Mouse (Mus musculus) lung, adult 2 months (tissue): ENCODE measurements around the gene Tle3. TPM values are rescaled to one million over a fixed set of nuclear protein-coding genes. Genes with fewer than 3 reads are reported as not detected.

Experiments
- DNase-seq: peaks from one replicate; pipeline ENCODE4 v3.0.0; 2022
- H3K4me1 ChIP-seq: fragments of 200-500 bp; 2 replicates; pipeline ENCODE4 v1.6.1; 2011; ENCODE audit warnings: low read length; ENCODE audit not compliant: control insufficient read depth, insufficient read depth
- H3K4me3 ChIP-seq: fragments of 200-500 bp; replicated peaks from 2 replicates; pipeline ENCODE3; 2011; ENCODE audit warnings: low read depth, mild to moderate bottlenecking, control low read depth, low read length; ENCODE audit errors: extremely low read depth
- CTCF ChIP-seq: fragments of 200-500 bp; IDR thresholded peaks from 2 replicates; pipeline ENCODE4 v1.5.1; 2011; ENCODE audit warnings: mild to moderate bottlenecking, low read length, control low read depth; ENCODE audit not compliant: insufficient read depth
- POLR2A ChIP-seq: fragments of 200-500 bp; IDR thresholded peaks from 2 replicates; pipeline ENCODE4 v1.6.1; 2011; ENCODE audit warnings: low read depth, mild to moderate bottlenecking, control low read depth, low read length, borderline replicate concordance; ENCODE audit errors: extremely low read depth
- WGBS: fragments of 180-500 bp; shearing (Covaris S2); methylation state at CpG from one replicate; pipeline ENCODE4 v1.1.7; 2018; 5-methylcytosine and 5-hydroxymethylcytosine counted together
- polyA plus RNA-seq: library from polyadenylated mRNA; depleted of rRNA; stranded (reverse); fragments of >200 nt; gene quantifications from 2 replicates; pipeline ENCODE4 v1.2.3, GENCODE M21; 2012

Tle3 gene
- polyA plus RNA-seq, 1 experiment: 55.1 TPM

DNA sequence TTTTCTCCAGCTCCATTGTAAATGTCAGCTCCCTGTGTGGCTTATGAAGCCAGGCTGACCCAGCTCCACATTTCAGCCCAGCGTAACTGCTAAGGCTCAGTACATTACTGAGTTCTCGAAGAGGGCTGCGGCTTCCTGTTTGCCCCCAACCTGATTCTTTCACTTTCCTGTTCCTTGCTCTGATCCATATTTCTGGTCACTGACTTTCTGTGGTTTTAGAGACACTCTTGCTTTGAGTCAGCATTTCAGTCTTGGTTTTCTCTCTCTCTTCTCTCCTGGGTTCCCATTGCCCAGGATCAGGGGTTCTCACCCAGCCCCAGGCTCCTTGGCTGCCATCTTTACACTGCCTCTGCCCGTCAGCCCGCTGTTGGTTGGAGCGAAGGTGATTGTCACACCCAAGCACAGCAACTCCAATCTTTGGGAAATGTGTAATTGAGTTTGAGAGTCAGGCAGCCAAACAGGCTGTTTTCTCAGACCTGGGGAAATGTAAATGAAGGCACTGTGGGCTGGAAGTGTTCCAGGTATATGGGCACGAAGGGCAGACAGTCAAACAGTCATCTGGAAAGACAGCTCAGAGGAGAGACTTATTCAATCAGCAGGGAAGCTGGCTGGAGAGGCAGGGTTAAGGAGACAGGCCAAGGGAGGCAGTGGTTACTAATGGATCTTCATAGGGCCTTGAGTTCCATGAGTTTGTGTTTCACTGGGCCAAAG is 39.8 kb upstream of the Tle3 start:
- TF ChIP-seq POLR2A (no peak), CTCF (no peak)
- H3K4me1 ChIP-seq: no peaks in the 10 kb centered on the region
- WGBS: 89% methylated on average over 7 of the region's 7 CpGs
- H3K4me3 ChIP-seq: no peak overlapping the region
- DNase-seq: no peak

DNA sequence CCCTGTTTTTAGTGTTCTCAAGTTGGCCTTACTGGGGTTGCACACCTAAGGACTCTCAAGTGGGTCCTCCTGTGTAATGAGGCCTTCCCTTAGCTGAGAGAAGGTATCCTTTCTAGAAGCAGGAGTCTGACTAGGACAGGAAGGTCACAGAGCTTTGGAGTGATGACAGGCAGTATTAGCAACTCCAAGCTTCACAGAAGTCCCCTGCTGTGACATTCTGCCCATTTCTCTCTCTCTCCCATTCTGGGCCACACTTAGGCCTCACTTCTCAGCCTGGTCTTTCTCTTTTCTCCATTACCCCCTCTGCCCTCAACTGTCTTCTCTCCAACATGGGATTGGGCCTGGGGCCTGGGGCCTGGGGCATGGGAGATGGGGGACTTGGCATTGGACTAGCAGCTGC is 36.0 kb upstream of the Tle3 start:
- no peak overlapping the region for H3K4me3 ChIP-seq

DNA sequence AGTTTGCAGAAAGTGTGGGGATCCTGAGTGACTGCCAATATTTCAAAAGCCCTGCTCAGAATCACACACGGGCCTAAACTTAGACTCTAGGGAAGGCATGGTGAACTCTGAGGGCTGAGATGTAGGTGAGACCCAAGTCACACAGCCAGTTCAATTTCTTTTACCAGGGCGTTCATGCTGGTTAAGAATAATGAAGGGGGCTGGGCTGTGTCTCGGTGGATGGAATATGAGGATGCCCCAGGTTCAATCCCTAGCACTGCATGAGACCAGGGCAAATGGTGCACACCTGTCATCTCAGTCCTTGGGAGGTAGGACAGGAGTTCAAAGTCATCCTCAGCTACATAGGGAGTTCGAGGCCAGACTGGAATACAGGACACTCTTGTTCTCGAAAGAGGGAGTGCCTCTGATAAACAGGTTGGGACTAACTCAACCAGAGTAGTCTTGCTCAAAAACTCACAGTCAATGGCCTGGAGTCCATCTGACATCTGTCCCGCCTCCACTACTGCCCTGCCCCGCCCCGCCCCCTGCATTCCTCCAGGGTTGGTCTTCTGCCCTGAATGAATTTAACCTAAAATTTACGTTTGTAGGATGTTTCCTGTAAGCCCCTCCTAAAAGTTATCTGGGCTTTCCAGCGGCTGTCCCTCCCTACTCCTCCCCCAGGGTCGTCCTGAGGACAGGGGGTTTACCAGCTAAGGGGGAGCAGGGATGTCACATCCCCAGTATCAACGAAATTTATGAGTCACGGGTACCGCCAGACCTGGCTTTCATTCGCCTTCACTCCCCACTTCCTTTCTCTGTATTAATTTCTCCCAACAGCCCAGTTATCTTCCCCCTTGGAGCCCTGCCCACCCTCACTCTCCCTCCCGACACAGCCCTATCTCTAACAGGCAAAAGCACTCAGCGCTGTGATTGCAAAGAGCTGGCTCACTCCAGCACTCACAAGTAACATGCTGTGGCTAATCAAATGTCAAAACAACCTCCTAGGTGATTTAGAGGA is 35.3 kb upstream of the Tle3 start:
- Histone ChIP-seq H3K4me3 (no peak overlapping the region), H3K4me1 (0 out of 2 replicates have a peak, but pooled peaks cover 2% of the 10 kb centered on the region)
- 36% methylated on average over 17 of the region's 17 CpGs for WGBS
- DNase-seq: peak; percentile 37
- TF ChIP-seq CTCF: no peak
- TF ChIP-seq POLR2A: no peak

More for the DNA sequence above, 36.0 kb upstream of the Tle3 start:
- 0 out of 2 replicates have a peak, but pooled peaks cover 2% of the 10 kb centered on the region for H3K4me1 ChIP-seq
- TF ChIP-seq POLR2A: no peak
- no peak for TF ChIP-seq CTCF
- DNase-seq: no peak

DNA sequence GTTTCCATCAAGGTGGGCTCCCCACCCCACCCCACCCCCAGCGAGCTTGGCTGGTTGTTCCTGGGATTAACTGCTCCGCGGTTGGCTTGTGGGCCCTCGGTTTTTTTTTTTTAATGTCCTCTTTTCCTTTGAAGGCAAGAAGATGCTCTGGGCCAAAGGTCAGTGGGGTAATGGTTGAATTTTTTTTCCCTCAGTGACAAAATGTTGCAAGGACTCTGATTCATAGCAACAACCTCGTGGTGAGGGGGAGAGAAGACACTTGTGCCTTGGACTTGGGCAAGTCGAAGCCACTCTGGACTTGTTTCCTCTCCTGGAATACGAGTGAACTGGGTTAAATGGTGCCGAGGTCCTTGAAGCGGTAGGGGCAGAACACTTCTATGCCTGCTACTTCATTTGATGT is 34.5 kb upstream of the Tle3 start:
- WGBS: 24% methylated on average over 9 of the region's 9 CpGs
- TF ChIP-seq POLR2A (no peak), CTCF (no peak)
- Histone ChIP-seq H3K4me3 (no peak overlapping the region), H3K4me1 (0 out of 2 replicates have a peak, but pooled peaks cover 2% of the 10 kb centered on the region)
- DNase-seq: no peak

DNA sequence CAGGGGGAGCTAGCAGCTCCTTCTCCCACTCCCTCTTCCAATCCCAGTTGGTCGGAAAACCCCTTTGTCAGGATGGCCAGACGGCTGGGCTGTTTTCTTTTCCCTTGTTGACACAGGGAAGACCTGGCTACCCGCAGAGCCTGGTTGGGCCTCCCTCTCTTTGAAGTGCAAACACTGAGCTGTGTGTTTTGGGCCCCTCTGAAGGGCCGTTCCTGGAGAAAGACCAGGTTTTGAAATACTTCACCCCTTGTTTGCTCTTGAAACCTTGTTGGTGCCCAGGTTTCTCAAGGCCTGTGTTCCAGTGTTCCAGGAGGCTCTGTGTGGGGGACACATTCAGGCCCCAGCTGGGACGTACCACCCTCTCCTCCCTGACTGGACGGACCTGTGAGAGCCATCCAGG is 32.9 kb upstream of the Tle3 start:
- WGBS: 64% methylated on average over 6 of the region's 6 CpGs
- TF ChIP-seq POLR2A (no peak), CTCF (no peak)
- no peak overlapping the region for H3K4me3 ChIP-seq
- peak; percentile 52 for DNase-seq
- 0 out of 2 replicates have a peak, but pooled peaks cover 2% of the 10 kb centered on the region for H3K4me1 ChIP-seq

DNA sequence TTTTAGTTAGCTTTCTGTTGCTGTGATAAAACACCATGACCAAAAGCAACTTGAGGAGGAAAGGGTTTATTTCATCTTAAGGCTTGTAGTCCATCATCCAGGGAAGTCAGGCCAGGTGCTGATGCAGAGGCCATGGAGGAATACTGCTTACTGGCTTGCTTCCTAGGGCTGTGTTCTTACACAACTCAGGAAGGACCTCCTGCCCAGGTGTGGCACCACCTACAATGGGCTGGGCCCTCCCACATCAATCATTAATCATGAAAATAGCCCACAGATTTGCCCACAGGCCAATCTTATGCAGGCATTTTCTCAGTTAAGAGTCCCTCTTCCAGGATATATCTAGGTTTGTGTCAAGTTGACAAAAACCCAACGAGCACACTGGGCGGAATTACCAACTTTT is 31.8 kb upstream of the Tle3 start:
- TF ChIP-seq POLR2A (no peak), CTCF (no peak)
- DNase-seq: no peak
- Histone ChIP-seq H3K4me3 (no peak overlapping the region), H3K4me1 (0 out of 2 replicates have a peak, but pooled peaks cover 2% of the 10 kb centered on the region)
- 89% methylated on average over 2 of the region's 2 CpGs for WGBS

DNA sequence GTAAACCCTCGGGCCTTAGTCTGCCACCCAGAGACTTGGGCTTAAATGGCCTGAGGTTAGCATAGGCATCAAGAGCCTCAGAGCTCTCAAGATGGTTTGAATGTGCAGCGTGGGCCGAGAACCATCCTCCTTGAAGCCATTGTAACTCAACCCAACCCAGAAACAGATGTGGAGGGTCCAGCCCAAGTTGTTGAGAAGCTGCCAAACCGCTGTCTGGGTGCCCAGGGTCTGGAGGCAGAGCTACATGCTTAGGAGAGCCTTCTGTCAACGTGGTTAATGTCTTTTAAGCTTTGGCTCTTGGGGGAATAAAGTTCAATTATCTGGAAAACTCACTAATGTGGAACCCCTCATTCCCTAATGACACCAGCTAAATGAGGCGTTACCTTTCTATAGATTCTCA is 29.9 kb upstream of the Tle3 start:
- TF ChIP-seq POLR2A (no peak), CTCF (no peak)
- no peak for DNase-seq
- 0 out of 2 replicates have a peak, but pooled peaks cover 2% of the 10 kb centered on the region for H3K4me1 ChIP-seq
- H3K4me3 ChIP-seq: no peak overlapping the region
- WGBS: 88% methylated on average over 6 of the region's 6 CpGs

DNA sequence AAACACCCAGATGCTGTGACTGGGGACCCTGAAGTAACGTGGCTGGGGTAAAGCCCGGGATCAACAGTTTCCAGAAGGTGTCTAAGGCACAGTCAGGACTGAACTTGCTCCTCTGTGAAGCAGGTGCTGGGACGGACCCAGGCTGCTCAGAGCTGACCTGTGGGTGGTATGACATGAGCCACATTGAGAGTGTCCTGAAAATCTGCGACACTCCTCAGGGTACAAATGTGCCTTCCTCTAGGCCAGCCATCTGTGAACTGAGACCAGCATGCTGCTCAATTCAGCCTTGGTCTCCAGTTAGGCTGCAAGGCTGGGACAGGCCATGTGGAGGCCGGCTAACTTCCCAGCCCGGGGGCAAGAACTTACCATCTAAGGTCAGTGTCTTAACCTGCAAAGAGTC is 27.5 kb upstream of the Tle3 start:
- no peak overlapping the region for H3K4me3 ChIP-seq
- WGBS: 87% methylated on average over 6 of the region's 6 CpGs
- DNase-seq: no peak
- TF ChIP-seq POLR2A (no peak), CTCF (no peak)
- peaks cover 6% of the 10 kb centered on the region for H3K4me1 ChIP-seq

DNA sequence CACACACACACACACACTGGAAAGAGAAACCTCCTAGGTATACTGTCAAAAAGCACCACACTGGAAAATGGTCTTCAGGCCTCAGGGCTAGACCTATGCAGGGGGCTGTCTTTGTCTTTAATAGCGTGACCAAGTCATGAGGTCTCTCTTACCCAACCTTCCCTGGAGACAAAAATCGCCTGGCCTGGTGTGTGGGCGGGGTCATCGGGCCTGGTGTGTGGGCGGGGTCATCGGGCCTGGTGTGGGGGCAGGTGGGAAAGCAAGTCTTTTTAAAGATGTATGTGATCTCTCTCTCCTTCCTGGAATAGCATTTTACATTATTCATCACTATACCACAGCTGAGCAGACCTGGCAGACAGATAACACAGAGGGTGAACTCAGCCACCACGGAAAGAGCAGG is 25.2 kb upstream of the Tle3 start:
- Histone ChIP-seq H3K4me3 (no peak overlapping the region), H3K4me1 (peaks cover 14% of the 10 kb centered on the region)
- TF ChIP-seq POLR2A (no peak), CTCF (no peak)
- DNase-seq: no peak
- 44% methylated on average over 7 of the region's 7 CpGs for WGBS
